Mouse (Mus musculus): Measurements from ENCODE around the gene 4930415O20Rik.

4930415O20Rik gene

DNA sequence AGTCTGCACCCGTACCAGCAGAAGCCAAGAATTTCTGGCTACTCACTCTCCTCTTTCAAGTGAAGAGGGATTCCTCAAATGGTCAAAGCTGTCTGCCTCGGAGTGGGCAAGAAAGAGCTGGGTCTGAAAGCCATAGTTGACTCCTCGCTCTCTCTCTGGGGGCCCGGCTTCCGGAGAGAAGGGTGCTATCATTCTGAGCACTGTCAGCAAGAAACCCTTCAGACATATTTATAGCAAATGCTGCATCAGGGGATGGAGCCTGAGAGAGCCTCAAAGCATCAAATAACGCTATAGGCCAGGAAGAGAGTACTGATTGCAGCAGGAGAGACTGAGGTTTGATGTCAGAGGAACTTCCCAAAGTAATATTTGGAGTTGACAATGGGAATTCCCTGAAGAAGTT, 58.7 kb downstream of the 4930415O20Rik start:
- no peak for DNase-seq (ENCODE audit: low read depth, low spot score)

DNA sequence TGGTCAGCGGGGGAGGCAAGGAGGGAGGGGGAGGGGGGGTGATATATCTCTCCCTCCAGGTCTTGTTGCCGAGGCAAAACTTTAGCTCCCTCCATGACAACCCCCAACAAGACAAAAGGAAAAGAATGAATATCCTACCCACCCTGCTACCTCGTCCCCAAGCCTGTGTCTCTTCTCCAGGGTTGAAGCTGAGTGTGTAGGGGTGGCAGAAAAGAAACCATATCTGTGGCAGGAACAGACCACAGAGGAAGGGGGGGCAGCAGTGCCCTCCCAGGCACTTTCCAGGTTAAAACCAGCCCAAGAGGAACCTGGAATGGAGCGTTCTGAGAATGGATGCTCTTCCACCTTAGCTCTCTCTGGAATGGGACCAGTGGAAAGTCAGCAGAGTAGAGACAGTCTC, 59.7 kb downstream of the 4930415O20Rik start, which contains the start of gene Cacnb3:
TSS of gene Cacnb3 (plus strand) at position 301 of the 400 bp plus-strand sequence.
- no peak for DNase-seq (ENCODE audit: low read depth, low spot score)

- DNase-seq (ENCODE audit: low read depth, low spot score), result peak; percentile 91
Measured at GRCm38 (mm10) chr15:98631493-98631892, 60.7 kb downstream of the 4930415O20Rik start.

DNA sequence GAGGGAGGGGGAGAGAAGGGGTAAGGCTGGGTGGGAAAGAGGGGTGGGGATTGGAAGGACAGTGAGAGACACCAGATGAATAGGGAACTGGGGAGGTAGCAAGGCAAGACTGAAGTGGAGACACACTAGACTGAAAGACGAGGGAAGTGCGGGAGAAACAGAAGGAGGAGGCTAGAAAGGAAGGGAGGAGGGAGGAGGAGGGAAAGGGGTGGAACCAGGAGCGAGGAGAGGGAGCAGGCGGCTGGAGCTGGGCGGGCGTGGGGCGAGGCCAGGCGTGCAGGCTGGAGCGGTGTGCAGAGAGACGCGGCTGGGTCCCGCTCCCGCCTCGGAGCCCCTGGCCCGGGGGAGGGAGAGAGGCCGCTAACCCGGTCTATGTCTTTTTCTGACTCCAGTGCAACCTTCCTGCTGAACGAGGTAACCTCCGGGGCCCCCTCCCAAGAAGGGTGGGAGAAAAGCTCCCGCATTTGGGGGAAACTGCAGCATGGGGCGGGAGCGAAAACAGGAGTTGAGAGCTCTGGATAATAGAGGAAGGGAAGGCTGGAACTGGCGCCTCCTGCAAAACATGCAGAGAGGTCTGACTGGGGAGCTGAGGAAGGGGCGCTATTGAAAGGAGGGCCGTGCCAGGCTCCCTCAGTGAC, 61.4 kb downstream of the 4930415O20Rik start:
- no peak for DNase-seq (ENCODE audit: low read depth, low spot score)

DNA sequence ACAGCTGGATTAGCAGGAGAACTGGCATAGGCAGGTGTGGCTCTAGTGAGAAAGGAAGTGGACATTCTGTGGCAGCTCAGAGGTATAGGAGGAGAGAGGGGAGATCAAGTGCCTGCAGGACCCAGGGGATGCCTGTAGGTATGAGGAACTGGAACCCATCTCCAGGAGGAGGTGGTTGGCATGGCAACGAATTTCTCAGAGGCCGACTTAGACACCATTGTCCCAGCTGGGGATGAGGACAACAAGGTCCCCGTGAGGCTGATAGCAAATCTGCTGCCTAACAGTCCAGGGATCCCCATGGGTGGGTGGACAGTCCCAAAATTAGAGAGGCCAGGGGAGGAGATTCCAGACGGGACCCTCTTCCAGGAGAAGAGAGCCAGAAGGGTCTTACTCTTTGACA, 62.1 kb downstream of the 4930415O20Rik start:
- DNase-seq (ENCODE audit: low read depth, low spot score), result no peak

- DNase-seq (ENCODE audit: low read depth, low spot score), result no peak
Measured at GRCm38 (mm10) chr15:98633822-98634470, 63.1 kb downstream of the 4930415O20Rik start.

DNA sequence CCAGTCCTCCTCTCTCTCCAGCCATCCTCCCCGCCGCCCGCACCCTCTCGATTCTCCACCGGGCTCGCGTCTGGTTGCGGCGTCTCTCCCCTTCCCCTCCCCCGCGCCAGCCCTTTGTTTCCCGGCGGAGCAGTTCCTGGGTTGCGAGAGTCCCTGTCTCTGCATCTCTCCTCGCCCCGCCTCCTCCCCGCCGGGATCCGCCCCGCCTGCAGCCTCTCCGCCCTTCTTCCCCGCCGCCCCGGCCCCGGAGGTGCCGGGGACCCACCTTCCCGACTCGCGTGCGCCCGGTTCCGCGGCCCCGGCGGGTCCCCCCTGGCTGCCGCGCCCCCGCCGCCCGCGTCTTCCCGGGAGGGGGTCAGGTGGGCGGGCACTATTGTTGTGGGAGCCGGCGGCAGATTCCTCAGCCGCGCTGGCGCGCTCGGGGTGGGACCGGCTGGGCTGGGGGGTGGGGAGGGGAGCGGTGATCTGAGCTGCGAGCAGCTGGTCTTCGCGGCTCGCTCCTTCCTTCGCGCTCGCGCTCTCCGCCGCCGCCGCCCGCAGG, 63.8 kb downstream of the 4930415O20Rik start:
- peak; percentile 84 for DNase-seq (ENCODE audit: low read depth, low spot score)

- no peak for DNase-seq (ENCODE audit: low read depth, low spot score)
Measured at GRCm38 (mm10) chr15:98635291-98635841, 64.6 kb downstream of the 4930415O20Rik start.

- no peak for DNase-seq (ENCODE audit: low read depth, low spot score)
Measured at GRCm38 (mm10) chr15:98636517-98636916, 65.7 kb downstream of the 4930415O20Rik start.

- DNase-seq (ENCODE audit: low read depth, low spot score), result no peak
Measured at GRCm38 (mm10) chr15:98637155-98637554, 66.4 kb downstream of the 4930415O20Rik start.

Data from mesoderm, embryonic 11.5 days (tissue).